Mouse (Mus musculus) hindbrain, embryonic 10.5 days (tissue): ENCODE measurements around the gene Pik3r2. TPM values are rescaled to one million over a fixed set of nuclear protein-coding genes. Genes with fewer than 3 reads are reported as not detected.
A peak's percentile ranks its signal among the peaks of the same experiment; 100 is the strongest.

ENCODE experiments used
- DNase-seq: peaks from one replicate; pipeline ENCODE4 v3.0.0-alpha.2; 2017; ENCODE audit warnings: low spot score
- H3K27ac ChIP-seq: fragments of 300-500 bp; sonication (generic); 2 replicates; pipeline ENCODE4 v1.5.1; 2016; ENCODE audit warnings: mild to moderate bottlenecking, moderate library complexity
- H3K27me3 ChIP-seq: fragments of 300-500 bp; sonication (generic); 2 replicates; pipeline ENCODE4 v1.6.1; 2016; ENCODE audit warnings: mild to moderate bottlenecking; ENCODE audit not compliant: poor library complexity, insufficient read depth, severe bottlenecking
- H3K36me3 ChIP-seq: fragments of 300-500 bp; sonication (generic); 2 replicates; pipeline ENCODE4 v1.6.1; 2016; ENCODE audit warnings: mild to moderate bottlenecking, moderate library complexity
- H3K4me1 ChIP-seq: fragments of 300-500 bp; sonication (generic); replicated peaks from 2 replicates; pipeline ENCODE4 v1.6.1; 2016; ENCODE audit warnings: mild to moderate bottlenecking
- H3K4me3 ChIP-seq: fragments of 300-500 bp; sonication (generic); 2 replicates; pipeline ENCODE4 v1.5.1; 2016; ENCODE audit warnings: mild to moderate bottlenecking, moderate library complexity
- H3K9me3 ChIP-seq: fragments of 300-500 bp; sonication (generic); 2 replicates; pipeline ENCODE4 v1.6.1; 2016; ENCODE audit warnings: mild to moderate bottlenecking, moderate library complexity
- WGBS: fragments of 180-500 bp; shearing (Covaris S2); methylation state at CpG from one replicate; pipeline ENCODE4 v1.1.7; 2016; 5-methylcytosine and 5-hydroxymethylcytosine counted together
- polyA plus RNA-seq: library from polyadenylated mRNA; unstranded; fragments of >200 nt; fragmentation: Nextera tagmentation; extraction: Ambion mirVana; gene quantifications from 2 replicates; pipeline ENCODE4 v1.2.1, GENCODE M21; 2016

Gene Pik3r2
- polyA plus RNA-seq, 1 experiment from 2014 or later: 82.1 TPM

GRCm38 (mm10) chr8:70786291-70787050, 10.0 kb upstream of the Pik3r2 start:
- peaks cover 84% of the 10 kb centered on the region for H3K36me3 ChIP-seq
- no peak for DNase-seq
- H3K27ac ChIP-seq: no peak overlapping the region
- H3K9me3 ChIP-seq: no peaks in the 10 kb centered on the region
- peaks cover 46% of the 10 kb centered on the region for H3K27me3 ChIP-seq
- H3K4me1 ChIP-seq: peaks cover 40% of the 10 kb centered on the region
- 87% methylated on average over 25 of the region's 25 CpGs for WGBS
- no peak overlapping the region for H3K4me3 ChIP-seq

DNA sequence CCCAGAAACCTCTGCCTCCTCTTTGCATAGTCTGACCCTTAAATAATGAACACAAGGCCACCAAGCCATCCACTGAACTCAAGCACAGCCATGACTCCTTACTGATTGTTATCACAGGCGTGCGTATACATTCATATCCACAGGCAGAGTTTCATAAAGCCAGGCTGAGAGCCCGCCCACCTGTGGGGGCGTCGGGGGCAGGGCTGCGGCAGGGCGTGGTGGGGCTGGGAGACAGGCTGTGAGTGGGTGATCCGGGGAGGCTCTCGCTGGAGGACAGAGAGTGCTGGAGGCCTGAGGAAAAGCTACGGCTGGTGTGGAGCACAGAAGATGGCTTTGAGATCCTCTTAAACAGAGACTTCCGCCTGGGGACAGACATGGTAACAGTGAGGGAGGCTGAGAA, 3.6 kb upstream of the Pik3r2 start:
- WGBS: 79% methylated on average over 11 of the region's 11 CpGs
- DNase-seq: no peak
- H3K9me3 ChIP-seq: no peaks in the 10 kb centered on the region
- H3K27ac ChIP-seq: no peak overlapping the region
- H3K27me3 ChIP-seq: no peaks in the 10 kb centered on the region
- peaks cover 72% of the 10 kb centered on the region for H3K36me3 ChIP-seq
- H3K4me3 ChIP-seq: no peak overlapping the region
- H3K4me1 ChIP-seq: peaks cover 34% of the 10 kb centered on the region

- H3K9me3 ChIP-seq: no peaks in the 10 kb centered on the region
- peaks cover under 1% of the 10 kb centered on the region; the same call in 1 of the 2 replicates for H3K27me3 ChIP-seq
- peaks cover 72% of the 10 kb centered on the region for H3K36me3 ChIP-seq
- peak overlapping the region; percentile 96 for H3K27ac ChIP-seq
- H3K4me3 ChIP-seq: peak overlapping the region; percentile 79
- H3K4me1 ChIP-seq: peaks cover 53% of the 10 kb centered on the region
- WGBS: 5% methylated on average over 34 of the region's 34 CpGs
- peak; percentile 25 for DNase-seq
These were observed 540 bp downstream of the Pik3r2 start for GRCm38 (mm10) chr8:70775851-70776495.

GRCm38 (mm10) chr8:70775227-70775626, 1.3 kb downstream of the Pik3r2 start:
- Histone ChIP-seq H3K4me3 (peak overlapping the region; percentile 79), H3K27ac (peak overlapping the region; percentile 96), H3K4me1 (peaks cover 53% of the 10 kb centered on the region), H3K9me3 (no peaks in the 10 kb centered on the region), H3K36me3 (peaks cover 72% of the 10 kb centered on the region), H3K27me3 (peaks cover 2% of the 10 kb centered on the region; the same call in 1 of the 2 replicates)
- DNase-seq: no peak
- WGBS: 98% methylated on average over 5 of the region's 5 CpGs

- H3K27ac ChIP-seq: peak overlapping the region; percentile 96
These were observed 1.8 kb downstream of the Pik3r2 start for GRCm38 (mm10) chr8:70774740-70775139.

DNA sequence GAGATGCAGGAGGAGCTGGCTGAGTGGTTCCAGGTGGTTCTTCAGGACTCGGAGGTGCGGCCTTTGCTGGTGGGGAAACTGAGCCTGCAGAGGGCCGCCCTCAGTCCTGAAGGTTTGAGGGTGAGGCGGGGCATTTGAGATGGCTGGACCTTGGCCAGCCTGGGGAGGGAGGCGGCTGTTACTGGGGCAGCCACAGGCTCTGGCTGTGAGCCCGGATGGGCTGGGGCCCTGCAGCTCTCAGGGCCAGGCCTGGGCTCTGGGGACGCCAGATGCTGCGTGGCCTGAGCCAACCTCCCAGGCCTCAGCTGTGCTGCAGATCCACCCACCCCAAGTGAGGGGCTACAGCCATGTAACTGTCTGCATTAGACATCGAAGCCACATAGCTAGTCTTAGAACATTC, 2.7 kb downstream of the Pik3r2 start:
- peaks cover 2% of the 10 kb centered on the region; the same call in 1 of the 2 replicates for H3K27me3 ChIP-seq
- WGBS: 86% methylated on average over 9 of the region's 9 CpGs
- DNase-seq: no peak
- no peaks in the 10 kb centered on the region for H3K9me3 ChIP-seq
- H3K4me3 ChIP-seq: peak overlapping the region; percentile 79; the same call in 1 of the 2 replicates
- no peak overlapping the region for H3K27ac ChIP-seq
- peaks cover 58% of the 10 kb centered on the region for H3K4me1 ChIP-seq
- H3K36me3 ChIP-seq: peaks cover 72% of the 10 kb centered on the region

More at GRCm38 (mm10) chr8:70774740-70775139, 1.8 kb downstream of the Pik3r2 start:
- peak overlapping the region; percentile 79; the same call in 1 of the 2 replicates for H3K4me3 ChIP-seq
- H3K4me1 ChIP-seq: peaks cover 54% of the 10 kb centered on the region
- peaks cover 2% of the 10 kb centered on the region; the same call in 1 of the 2 replicates for H3K27me3 ChIP-seq
- H3K9me3 ChIP-seq: no peaks in the 10 kb centered on the region
- WGBS: 95% methylated on average over 18 of the region's 18 CpGs
- H3K36me3 ChIP-seq: peaks cover 72% of the 10 kb centered on the region
- DNase-seq: no peak

GRCm38 (mm10) chr8:70773410-70773809, 3.1 kb downstream of the Pik3r2 start:
- Histone ChIP-seq H3K4me3 (peak overlapping the region; percentile 79; the same call in 1 of the 2 replicates), H3K4me1 (peaks cover 58% of the 10 kb centered on the region), H3K27ac (no peak overlapping the region), H3K9me3 (no peaks in the 10 kb centered on the region), H3K27me3 (peaks cover 6% of the 10 kb centered on the region), H3K36me3 (peaks cover 72% of the 10 kb centered on the region)
- no peak for DNase-seq
- 92% methylated on average over 5 of the region's 5 CpGs for WGBS

- DNase-seq: no peak
- 91% methylated on average over 9 of the region's 9 CpGs for WGBS
- H3K9me3 ChIP-seq: no peaks in the 10 kb centered on the region
- peaks cover 73% of the 10 kb centered on the region for H3K36me3 ChIP-seq
- H3K27ac ChIP-seq: no peak overlapping the region
- peaks cover 54% of the 10 kb centered on the region for H3K4me1 ChIP-seq
- no peak overlapping the region for H3K4me3 ChIP-seq
- peaks cover 11% of the 10 kb centered on the region for H3K27me3 ChIP-seq
These were observed 3.6 kb downstream of the Pik3r2 start for GRCm38 (mm10) chr8:70772890-70773289.

- H3K27me3 ChIP-seq: peaks cover 19% of the 10 kb centered on the region
- 95% methylated on average over 13 of the region's 13 CpGs for WGBS
- no peak overlapping the region for H3K4me3 ChIP-seq
- peaks cover 79% of the 10 kb centered on the region for H3K36me3 ChIP-seq
- DNase-seq: no peak
- no peak overlapping the region for H3K27ac ChIP-seq
- H3K9me3 ChIP-seq: no peaks in the 10 kb centered on the region
- peaks cover 54% of the 10 kb centered on the region for H3K4me1 ChIP-seq
These were observed 4.4 kb downstream of the Pik3r2 start for GRCm38 (mm10) chr8:70772075-70772474.

DNA sequence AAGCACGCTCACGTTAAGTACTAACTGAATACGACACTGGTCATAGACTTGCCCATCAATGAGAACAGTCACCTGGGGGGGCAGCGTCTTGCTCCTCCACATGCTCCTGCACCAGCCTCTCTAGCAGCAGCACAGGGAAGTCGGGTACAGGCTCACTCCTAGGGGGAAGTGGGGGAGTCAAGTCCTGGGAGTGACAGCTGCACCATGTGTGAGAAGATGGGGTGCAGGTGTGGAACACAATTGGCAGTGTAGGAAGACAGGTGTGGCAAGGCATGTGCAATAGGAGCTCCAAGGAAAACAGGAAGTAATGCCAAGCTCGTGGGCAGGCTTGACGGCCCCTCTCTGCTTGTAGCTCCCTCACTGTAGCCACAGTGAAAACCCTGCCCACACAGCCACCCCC, 5.3 kb downstream of the Pik3r2 start:
- H3K9me3 ChIP-seq: no peaks in the 10 kb centered on the region
- H3K27ac ChIP-seq: no peak overlapping the region
- peaks cover 79% of the 10 kb centered on the region for H3K36me3 ChIP-seq
- DNase-seq: no peak
- H3K27me3 ChIP-seq: peaks cover 27% of the 10 kb centered on the region
- WGBS: 85% methylated on average over 7 of the region's 7 CpGs
- H3K4me3 ChIP-seq: no peak overlapping the region
- peaks cover 61% of the 10 kb centered on the region for H3K4me1 ChIP-seq

- no peaks in the 10 kb centered on the region for H3K9me3 ChIP-seq
- H3K4me1 ChIP-seq: peaks cover 61% of the 10 kb centered on the region
- WGBS: 95% methylated on average over 13 of the region's 13 CpGs
- H3K36me3 ChIP-seq: peaks cover 79% of the 10 kb centered on the region
- DNase-seq: no peak
- peaks cover 32% of the 10 kb centered on the region for H3K27me3 ChIP-seq
- H3K4me3 ChIP-seq: no peak overlapping the region
- no peak overlapping the region for H3K27ac ChIP-seq
These were observed 5.8 kb downstream of the Pik3r2 start for GRCm38 (mm10) chr8:70770748-70771147.

DNA sequence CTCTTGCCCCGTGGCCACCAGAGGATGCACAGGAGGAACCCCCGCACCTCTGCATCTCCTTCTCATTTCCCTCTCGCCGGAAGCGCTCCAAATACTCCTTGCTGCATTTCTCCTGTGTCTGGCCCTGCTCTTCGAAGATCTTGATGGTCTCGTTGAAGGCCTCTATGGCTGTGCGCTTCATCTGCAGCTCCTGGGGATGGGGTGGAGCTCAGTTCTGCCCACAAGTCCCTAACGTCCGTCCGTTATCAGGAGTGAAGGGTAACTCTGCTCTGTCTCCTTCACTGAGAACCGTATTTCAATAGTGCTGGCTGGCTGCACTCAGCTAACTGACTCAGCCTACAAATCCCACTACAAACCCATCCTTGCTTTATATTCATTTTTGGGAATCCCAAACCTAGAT, 6.7 kb downstream of the Pik3r2 start:
- Histone ChIP-seq H3K27ac (no peak overlapping the region), H3K4me3 (0 out of 2 replicates have a peak overlapping the region, but pooled peaks have one; percentile 1), H3K36me3 (peaks cover 75% of the 10 kb centered on the region), H3K27me3 (peaks cover 34% of the 10 kb centered on the region), H3K4me1 (peaks cover 61% of the 10 kb centered on the region), H3K9me3 (no peaks in the 10 kb centered on the region)
- WGBS: 73% methylated on average over 12 of the region's 12 CpGs
- DNase-seq: no peak

- H3K4me1 ChIP-seq: peaks cover 61% of the 10 kb centered on the region
- H3K9me3 ChIP-seq: no peaks in the 10 kb centered on the region
- WGBS: 9% methylated on average over 26 of the region's 26 CpGs
- H3K36me3 ChIP-seq: peaks cover 70% of the 10 kb centered on the region
- peak; percentile 94 for DNase-seq
- no peak overlapping the region for H3K27ac ChIP-seq
- H3K27me3 ChIP-seq: peaks cover 34% of the 10 kb centered on the region
- H3K4me3 ChIP-seq: 0 out of 2 replicates have a peak overlapping the region, but pooled peaks have one; percentile 1
These were observed 7.2 kb downstream of the Pik3r2 start for GRCm38 (mm10) chr8:70769359-70769758.
